Mouse (Mus musculus) adrenal gland, adult (tissue): ENCODE data around the gene Tmc8.
"Not testable (repeated sequence)": the region's sequence is repeated elsewhere in the genome, so short reads cannot be mapped to it uniquely, and the experiment has no call there.

Experiments used
- DNase-seq, 2 experiments: peaks; one replicate each; pipeline ENCODE4 v3.0.0; 2022 to 2023; ENCODE audit warnings: low spot score in 1 of 2; ENCODE audit not compliant: inconsistent age in 2 of 2

The Tmc8 gene

DNA sequence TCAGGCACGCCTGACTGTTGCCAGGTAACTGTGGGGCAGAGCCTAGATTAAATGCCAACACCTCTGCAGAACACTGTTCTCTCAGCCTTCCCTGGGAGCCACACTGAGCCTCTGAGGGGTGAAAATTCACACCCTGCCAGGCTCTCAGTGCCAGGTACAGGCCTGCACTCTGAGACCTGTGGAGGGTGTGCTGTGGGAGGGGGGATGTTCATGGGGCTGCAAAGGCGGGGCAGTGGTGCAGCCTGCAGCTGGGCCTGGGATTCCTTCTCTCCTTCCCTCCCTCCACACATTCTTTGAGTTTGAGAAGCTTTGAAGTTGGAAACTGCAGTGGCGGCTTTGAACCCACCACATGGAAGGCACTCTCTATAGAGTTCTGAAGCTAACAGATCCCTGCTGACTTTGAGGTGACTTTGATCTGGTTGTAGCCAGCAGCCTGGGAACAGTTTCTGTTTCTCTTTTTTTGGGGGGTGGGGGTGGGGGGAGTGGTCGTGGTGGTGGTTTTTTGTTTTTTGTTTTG is 12.2 kb downstream of the Tmc8 start:
- DNase-seq: no peak

GRCm38 (mm10) chr11:117796954-117797353 is 15.1 kb downstream of the Tmc8 start:
- no peak for DNase-seq

DNA sequence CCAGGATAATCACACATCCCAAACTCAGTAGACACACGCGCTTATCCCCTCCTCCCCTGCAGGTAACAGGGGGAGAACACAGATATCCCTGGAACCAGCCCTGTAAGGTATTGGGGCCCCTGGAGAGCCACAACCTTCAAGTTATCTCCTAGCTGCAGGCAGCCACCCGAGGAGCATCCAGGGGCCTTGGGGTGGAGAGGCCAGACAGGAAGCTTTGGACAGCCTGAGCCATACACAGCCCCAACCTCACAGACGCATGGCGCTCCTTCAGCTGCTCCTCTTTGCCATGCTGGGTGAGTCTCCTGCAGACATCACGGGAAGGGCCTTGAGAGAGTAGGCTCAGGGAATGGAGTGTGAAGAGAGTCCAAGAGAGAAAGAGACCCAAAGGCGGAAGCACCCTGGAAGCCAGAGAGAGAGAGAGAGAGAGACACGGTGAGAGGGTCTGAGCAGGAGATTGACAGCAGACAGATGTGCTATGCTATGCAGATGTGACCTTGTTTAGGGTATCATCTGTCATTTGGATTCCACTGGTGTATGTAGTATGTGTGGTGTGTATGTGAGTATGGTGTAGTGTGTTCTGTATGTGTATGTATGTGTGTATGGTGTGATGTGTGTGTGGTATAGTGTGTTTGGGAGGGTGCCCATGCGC is 15.8 kb downstream of the Tmc8 start, which contains the start of gene 6030468B19Rik:
TSS of gene 6030468B19Rik (plus strand) at position 150 of the 649 bp plus-strand sequence.
- no peak for DNase-seq

- DNase-seq: no peak
Measured at GRCm38 (mm10) chr11:117798160-117798541, 16.3 kb downstream of the Tmc8 start.

DNA sequence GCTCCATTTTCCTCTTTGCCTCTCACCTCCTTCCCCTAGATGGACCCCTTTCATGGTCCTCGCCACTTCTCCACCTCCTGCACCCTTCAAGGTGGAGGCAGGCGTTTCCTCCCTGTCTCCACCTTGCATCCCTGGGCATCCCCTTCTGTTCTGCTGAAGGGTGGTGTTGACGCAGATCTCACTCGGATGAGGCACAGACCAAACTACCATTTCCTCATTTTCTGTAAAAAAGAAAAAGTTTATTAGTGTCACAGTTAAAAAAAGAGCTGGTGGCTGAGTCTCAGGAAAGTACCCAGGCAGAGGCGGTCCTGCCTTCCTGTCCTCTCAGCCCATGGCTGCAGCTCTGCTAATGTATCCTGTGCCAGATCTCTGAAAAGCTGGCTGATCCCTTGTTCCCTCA is 17.3 kb downstream of the Tmc8 start:
- DNase-seq: peak in 1 of 2 experiments; percentile 35

- no peak for DNase-seq
Measured at GRCm38 (mm10) chr11:117800038-117800437, 18.2 kb downstream of the Tmc8 start.

DNA sequence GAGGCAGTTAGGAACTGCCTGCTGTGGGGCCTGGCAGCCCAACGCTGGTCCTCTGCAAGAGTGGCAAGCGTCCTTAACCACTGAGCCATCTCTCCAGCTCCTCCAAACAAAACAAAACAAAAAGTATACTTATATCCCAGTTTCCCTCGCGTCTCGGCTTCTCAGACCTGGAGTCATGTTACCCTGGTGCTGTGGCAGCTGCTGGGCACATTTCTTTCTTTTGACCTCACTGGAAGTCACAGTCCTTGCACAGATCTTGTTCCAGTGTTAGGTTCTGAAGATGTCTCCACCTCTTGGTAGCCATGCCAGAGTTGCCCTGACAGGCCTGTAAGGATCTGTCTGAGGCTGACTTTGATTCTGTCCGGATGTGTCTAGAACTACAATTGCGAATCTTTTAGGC is 19.8 kb downstream of the Tmc8 start:
- no peak for DNase-seq

- DNase-seq: no peak
Measured at GRCm38 (mm10) chr11:117803166-117803688, 21.4 kb downstream of the Tmc8 start.

- no peak for DNase-seq
Measured at GRCm38 (mm10) chr11:117806781-117807180, 24.9 kb downstream of the Tmc8 start.

- DNase-seq: peak; percentile 81 to 91
Measured at GRCm38 (mm10) chr11:117809407-117810311, 27.8 kb downstream of the Tmc8 start, which contains the start of the genes Gm20708 and Syngr2. Gene Gm20708 (plus strand): TSS chr11:117809668. Gene Syngr2 (plus strand): TSS chr11:117809668.

DNA sequence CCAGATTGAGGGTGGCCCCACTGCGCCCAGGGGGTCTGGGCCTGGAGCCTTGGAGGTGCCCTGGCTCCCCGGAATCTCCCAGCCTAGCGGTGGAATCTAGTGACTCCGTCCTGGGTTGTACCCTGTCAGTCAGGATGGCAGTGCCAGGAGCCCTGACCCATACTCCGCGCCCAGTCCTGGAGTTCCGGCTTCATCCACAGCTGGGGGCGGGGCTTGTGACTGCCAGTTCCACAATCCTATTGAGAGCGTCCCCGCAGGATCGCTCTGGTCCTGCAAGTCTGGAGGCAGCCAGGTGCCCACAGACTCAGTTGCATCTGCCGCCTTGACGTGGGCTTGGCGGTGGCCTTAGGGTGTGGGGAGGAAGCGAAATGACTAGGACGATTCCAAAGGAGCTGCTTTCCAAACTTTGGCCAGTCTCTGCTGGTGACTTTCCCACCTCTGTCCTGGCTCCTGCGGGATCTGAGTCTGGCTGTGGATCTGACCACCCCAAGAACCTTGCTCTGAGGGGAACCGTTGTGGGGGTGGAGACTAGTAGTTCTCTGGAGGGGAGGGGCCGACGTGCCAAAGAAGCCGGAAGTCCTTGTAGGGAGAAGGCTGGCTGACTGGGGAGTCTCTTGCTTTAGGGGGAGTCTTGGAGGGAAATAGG is 28.6 kb downstream of the Tmc8 start:
- peak; percentile 92 to 97 for DNase-seq

DNA sequence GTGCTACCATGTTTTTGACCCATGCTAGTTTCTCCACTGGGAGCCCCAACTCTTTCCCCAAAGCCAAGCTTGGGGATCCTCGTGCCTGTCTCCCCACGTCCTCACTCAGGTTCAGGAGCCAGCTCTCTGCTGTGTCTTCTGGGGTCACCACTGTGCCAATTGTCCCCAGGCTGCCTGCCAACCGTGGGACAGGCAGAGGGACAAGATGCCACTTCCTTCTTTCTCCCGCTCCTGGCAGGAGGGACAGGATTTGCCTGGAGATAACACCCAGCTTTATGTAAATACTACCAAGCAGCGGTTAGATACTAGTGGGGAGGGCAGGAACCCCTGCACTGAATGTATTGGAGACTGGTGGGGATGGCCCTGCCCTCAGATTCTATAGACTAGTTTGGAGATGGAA is 32.0 kb downstream of the Tmc8 start:
- DNase-seq: no peak

- DNase-seq: no peak
Measured at GRCm38 (mm10) chr11:117814704-117815366, 33.0 kb downstream of the Tmc8 start.

DNA sequence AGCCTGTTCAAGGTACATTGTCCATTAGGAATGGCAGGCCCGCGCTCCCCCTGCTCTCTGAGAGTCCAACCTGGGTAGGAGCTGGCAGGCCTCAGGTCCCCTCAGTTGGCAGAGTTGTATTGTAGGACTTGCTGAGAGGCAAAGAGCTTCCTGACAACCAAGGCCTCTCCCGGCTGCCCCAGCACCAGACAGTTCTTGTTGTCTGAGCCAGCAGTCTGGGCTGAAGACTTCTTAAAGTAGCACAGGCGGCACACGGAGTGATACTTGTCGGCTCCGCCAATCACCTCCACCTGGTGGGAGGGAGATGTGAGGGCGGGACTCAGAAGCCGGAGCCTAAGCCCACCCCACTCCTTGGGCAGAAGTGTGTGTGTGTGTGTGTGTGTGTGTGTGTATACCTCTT is 34.0 kb downstream of the Tmc8 start:
- DNase-seq: not testable (repeated sequence)

DNA sequence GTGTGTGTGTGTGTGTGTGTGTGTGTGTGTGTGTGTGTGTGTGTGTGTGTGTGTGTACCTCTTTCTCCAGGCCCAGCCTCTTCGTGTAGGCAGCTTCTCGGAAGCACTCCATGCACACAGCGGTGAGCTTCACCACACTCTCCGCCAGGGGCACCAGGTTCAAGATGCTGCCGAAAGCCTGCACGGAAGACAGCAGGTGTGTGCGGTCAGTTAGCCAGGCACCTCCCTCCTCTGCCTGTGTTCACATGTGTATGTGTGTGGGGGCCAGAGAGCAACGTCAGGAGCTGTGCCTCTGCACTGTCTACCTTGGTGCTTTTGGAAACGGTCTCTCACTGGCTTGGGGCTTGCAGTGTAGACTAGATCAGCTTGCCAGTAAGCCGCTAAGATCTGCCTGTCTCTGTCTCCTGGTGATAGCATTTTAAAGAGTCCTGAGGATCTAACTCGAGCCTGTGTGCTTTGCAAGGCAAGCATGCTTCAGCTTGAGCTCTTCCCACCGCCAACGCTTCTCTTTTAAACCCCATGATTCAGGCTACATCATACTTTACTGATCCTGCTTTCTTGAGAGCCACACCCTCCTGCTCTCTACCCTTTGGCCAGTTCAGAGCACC is 34.6 kb downstream of the Tmc8 start:
- no peak for DNase-seq

- DNase-seq: no peak
Measured at GRCm38 (mm10) chr11:117819095-117819494, 37.2 kb downstream of the Tmc8 start.

DNA sequence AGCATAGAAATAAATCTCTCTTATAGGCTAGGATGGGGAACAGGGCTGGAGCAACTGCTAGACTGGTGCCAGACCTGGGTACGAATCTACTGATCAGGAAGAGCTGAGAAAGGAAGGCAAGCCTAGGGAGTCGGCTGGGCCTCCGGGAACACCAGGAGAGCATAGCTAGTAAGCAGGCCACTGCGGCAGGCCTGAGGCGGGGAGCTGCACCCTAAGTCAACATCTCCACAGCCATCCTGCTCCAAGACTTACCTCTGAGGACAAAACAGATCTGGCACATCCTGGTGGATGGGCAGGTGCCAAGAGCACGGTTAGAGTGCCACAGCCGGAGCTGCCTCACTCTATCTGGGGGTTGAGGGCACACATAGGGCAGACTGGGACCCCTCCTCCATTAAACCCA is 38.3 kb downstream of the Tmc8 start:
- no peak for DNase-seq

GRCm38 (mm10) chr11:117821868-117822267 is 40.0 kb downstream of the Tmc8 start:
- peak; percentile 49 to 82 for DNase-seq

GRCm38 (mm10) chr11:117822728-117823241 is 40.9 kb downstream of the Tmc8 start:
- peak in 1 of 2 experiments; percentile 52 for DNase-seq

GRCm38 (mm10) chr11:117823411-117823810 is 41.5 kb downstream of the Tmc8 start:
- DNase-seq: no peak
